Mouse (Mus musculus) testis, adult 2 months (tissue): Measurements from ENCODE around the gene Tpgs1.

Experiments used
- CTCF ChIP-seq: fragments of 200-500 bp; IDR thresholded peaks from 2 replicates; pipeline ENCODE4 v1.5.1; 2012; ENCODE audit warnings: low read depth, mild to moderate bottlenecking, inconsistent platforms, low read length, moderate library complexity; ENCODE audit not compliant: control insufficient read depth, insufficient read depth, insufficient replicate concordance
- POLR2A ChIP-seq: fragments of 200-500 bp; IDR thresholded peaks from 2 replicates; pipeline ENCODE4 v1.6.1; 2012; ENCODE audit warnings: low read depth, mild to moderate bottlenecking, inconsistent platforms, low read length, moderate library complexity; ENCODE audit not compliant: control insufficient read depth

- TF ChIP-seq POLR2A (no peak), CTCF (no peak)
Measured at GRCm38 (mm10) chr10:79706406-79707094, 37.4 kb downstream of the Tpgs1 start.
